Mouse (Mus musculus) bone marrow, adult 2 months (tissue): Measurements from ENCODE around the gene Cct4. TPM values are rescaled to one million over a fixed set of nuclear protein-coding genes. Genes with fewer than 3 reads are reported as not detected.
A peak's percentile ranks its signal among the peaks of the same experiment; 100 is the strongest.

Experiments
- H3K27ac ChIP-seq: fragments of 200-500 bp; 2 replicates; pipeline ENCODE4 v1.5.1; 2012; ENCODE audit warnings: low read depth, mild to moderate bottlenecking, control low read depth, inconsistent platforms, low read length; ENCODE audit not compliant: control insufficient read depth, poor library complexity, insufficient read depth
- H3K4me1 ChIP-seq: fragments of 200-500 bp; 2 replicates; pipeline ENCODE4 v1.6.1; 2011; ENCODE audit warnings: low read length; ENCODE audit not compliant: control insufficient read depth, insufficient read depth
- H3K4me3 ChIP-seq: fragments of 200-500 bp; replicated peaks from 2 replicates; pipeline ENCODE3; 2011; ENCODE audit warnings: mild to moderate bottlenecking, low read depth, low read length, control low read depth; ENCODE audit not compliant: control insufficient read depth
- CTCF ChIP-seq: fragments of 200-500 bp; IDR thresholded peaks from 2 replicates; pipeline ENCODE4 v1.5.1; 2011; ENCODE audit warnings: low read length, control low read depth; ENCODE audit not compliant: control insufficient read depth, insufficient read depth
- POLR2A ChIP-seq: fragments of 200-500 bp; IDR thresholded peaks from 2 replicates; pipeline ENCODE4 v1.6.1; 2011; ENCODE audit warnings: low read depth, mild to moderate bottlenecking, control low read depth, low read length, borderline replicate concordance; ENCODE audit not compliant: control insufficient read depth
- WGBS: fragments of 180-500 bp; shearing (Covaris S2); methylation state at CpG from one replicate; pipeline ENCODE4 v1.1.7; 2018; 5-methylcytosine and 5-hydroxymethylcytosine counted together
- polyA plus RNA-seq: library from polyadenylated mRNA; stranded (reverse); fragments of >200 nt; gene quantifications from 2 replicates; pipeline ENCODE4 v1.2.4, GENCODE M21; 2011; ENCODE audit warnings: low replicate concordance; ENCODE audit not compliant: missing spikeins, insufficient read depth, insufficient read length

Cct4 gene
- polyA plus RNA-seq, 1 experiment, result 121 TPM

DNA sequence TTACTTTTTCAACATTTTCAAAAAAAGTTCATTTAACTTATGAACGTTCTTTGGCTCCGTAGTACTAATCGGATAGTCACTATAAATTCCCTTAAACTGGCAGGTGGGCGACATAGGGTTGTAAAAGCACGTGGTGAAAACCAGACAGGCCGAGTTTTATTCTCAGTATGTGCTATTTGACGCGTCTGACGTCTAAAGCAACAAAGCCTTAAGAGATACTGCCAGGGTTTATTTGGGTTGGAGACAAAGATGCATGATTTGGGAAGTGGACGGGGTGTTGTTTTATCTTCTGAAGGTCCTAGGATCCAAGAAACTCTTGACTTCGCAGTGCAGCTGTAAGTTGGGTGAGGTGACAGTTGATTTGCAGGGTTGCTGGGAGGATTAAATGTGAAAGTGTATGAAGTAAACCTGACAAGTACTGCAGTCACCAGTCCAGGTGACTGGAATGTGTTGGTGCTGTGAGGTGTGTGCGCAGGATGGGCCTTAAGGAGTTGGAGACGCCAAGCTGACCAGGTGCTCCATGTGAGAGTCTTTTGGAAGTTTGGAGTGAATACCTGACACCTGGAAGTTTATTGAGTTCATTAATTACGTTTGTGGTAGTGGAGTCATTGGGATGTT, 1.0 kb downstream of the Cct4 start:
- WGBS, result 9% methylated on average over 14 of the region's 14 CpGs
- H3K27ac ChIP-seq, result no peak overlapping the region
- TF ChIP-seq POLR2A (no peak), CTCF (no peak)
- H3K4me3 ChIP-seq, result peak overlapping the region; percentile 70
- peaks cover 1% of the 10 kb centered on the region; the same call in 1 of the 2 replicates for H3K4me1 ChIP-seq

DNA sequence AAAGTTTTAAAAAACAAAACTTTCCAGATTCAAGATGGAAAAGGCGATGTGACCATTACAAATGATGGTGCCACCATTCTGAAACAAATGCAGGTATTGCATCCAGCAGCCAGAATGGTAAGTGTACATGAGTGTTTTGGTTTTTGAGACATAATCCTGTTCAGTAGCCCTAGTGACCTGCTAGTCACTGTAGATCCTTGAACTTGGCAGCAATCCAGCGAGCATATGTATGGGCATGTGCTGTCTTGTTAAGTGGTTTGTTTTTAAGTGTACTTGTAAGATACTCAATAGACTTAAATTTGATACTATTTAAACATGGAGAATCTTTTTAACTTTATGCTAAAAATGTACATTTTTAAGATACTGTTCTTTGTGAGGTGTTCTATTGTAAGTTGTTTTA, 4.0 kb downstream of the Cct4 start:
- Histone ChIP-seq H3K4me3 (no peak overlapping the region), H3K4me1 (peaks cover 1% of the 10 kb centered on the region; the same call in 1 of the 2 replicates), H3K27ac (no peak overlapping the region)
- 85% methylated on average over 2 of the region's 2 CpGs for WGBS
- TF ChIP-seq POLR2A (no peak), CTCF (no peak)

DNA sequence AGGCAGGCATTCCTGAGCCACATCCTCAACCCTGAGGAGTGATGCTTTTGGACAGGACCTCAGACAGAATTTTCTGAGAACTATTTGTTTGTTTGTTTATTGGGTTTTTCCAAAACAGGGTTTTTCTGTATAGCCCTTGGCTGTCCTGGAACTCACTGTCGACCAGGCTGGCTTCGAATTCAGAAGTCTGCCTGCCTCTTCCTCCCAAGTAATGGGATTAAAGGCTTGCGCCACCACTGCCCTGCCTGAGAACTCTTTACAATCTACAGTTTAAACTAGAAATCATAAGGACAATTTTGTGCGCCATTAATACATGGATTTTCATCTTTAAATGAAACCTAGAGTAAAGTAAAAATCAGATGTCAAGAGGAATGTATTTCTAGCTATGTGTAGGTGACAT, 5.1 kb downstream of the Cct4 start:
- Histone ChIP-seq H3K27ac (no peak overlapping the region), H3K4me3 (no peak overlapping the region), H3K4me1 (peaks cover 1% of the 10 kb centered on the region; the same call in 1 of the 2 replicates)
- TF ChIP-seq CTCF (no peak), POLR2A (no peak)
- WGBS, result 91% methylated on average over 4 of the region's 4 CpGs

DNA sequence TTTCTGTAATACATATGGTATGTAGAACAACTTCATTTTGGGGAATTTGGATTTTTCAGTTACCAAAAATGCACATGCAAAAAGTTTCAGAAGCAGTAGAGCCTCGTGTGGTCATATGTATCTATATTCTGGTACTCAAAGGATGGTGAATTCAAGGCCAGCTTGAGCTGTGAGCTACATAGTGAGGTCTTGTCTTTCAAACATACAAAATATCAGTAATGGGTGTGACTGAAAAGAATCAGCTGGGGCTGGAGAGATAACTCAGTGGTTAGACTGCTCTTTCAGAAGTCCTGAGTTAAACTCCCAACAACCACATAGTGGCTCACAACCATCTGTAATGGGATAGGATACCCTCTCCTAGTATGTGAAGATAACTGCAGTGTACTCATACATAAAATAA, 8.0 kb downstream of the Cct4 start:
- TF ChIP-seq POLR2A, result no peak
- no peak for TF ChIP-seq CTCF
- no peak overlapping the region for H3K27ac ChIP-seq
- no peaks in the 10 kb centered on the region for H3K4me1 ChIP-seq
- WGBS, result 44% methylated on average over 1 of the region's 1 CpGs
- H3K4me3 ChIP-seq, result no peak overlapping the region

DNA sequence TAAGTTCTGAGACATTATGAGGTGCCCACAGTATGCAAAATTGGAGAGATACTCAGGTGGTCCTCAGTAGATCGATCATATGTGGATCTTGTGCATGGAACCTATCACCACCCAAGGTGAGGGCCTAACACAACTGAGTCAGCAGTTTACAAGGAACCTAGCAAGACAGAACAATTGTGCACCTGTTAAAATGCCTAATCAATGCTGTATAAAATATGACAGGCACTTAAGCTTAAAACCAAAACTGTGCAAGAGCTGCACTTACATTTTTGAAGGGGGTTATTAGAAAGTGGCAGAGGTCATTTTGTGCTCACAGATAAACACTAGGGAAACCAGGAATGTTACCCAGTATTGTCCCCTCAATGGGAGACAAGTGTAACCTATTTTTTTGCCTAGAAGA, 15.0 kb downstream of the Cct4 start:
- TF ChIP-seq CTCF, result no peak
- no peak for TF ChIP-seq POLR2A
- H3K4me3 ChIP-seq, result no peak overlapping the region
- WGBS, result 90% methylated on average over 1 of the region's 1 CpGs
- no peak overlapping the region for H3K27ac ChIP-seq
- H3K4me1 ChIP-seq, result no peaks in the 10 kb centered on the region

DNA sequence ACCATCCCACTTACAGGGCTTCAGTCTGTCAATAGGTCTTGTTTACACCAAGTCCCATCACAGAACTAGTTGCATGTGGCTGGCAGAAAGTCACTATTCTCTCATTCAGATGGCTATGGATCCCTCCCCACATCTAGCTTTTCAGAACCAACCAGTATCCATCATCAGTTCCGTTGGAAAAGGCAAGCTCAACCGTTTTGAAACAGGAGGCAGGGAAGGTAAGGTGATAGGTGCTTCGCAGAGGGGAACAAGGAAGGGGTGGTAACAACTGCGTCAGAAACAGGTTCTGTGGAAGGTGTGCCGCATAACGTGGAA, 16.8 kb downstream of the Cct4 start:
- 7% methylated on average over 6 of the region's 6 CpGs for WGBS
- Histone ChIP-seq H3K27ac (peak overlapping the region; percentile 10), H3K4me3 (peak overlapping the region; percentile 36), H3K4me1 (no peaks in the 10 kb centered on the region)
- TF ChIP-seq CTCF (no peak), POLR2A (no peak)

DNA sequence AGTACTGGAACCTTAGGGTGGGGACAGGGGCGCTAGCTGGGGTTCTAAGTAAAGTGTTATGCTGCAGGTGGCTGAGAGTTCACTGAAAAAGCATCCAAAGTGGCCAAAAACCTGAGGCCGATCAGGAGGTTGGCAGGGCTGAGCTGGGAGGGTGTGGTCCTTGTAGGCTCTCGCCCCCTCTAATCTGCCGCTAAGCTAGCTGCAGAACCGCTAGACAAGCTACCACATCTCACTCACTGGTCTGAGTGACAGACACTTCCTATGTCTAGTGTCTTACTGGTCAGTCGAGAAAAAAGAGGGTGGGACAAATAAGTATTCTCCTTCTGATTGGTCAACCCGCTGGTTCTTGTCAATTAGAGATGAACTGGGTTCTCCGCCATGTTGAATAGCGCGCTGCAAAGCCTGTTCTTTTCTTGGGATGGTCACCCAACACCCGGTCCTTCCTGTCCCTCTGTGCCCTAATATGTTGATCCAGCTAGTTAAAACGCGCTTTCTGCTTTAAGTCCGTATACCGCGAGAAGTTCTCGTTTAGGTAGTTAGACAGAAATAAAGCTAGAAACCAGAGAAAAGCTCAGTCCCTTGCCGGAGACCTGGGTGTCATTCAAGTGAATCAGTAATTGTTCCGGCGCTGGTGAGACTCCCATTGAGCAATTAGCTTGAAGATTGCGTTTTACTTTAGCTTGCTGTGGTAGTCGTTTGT, 17.3 kb downstream of the Cct4 start, which contains the start of gene Fam161a:
TSS of gene Fam161a (plus strand) at position 51 of the 700 bp plus-strand sequence.
- WGBS, result under 1% methylated on average over 22 of the region's 22 CpGs
- Histone ChIP-seq H3K4me1 (no peaks in the 10 kb centered on the region), H3K27ac (peak within 1 kb of the TSS; percentile 70), H3K4me3 (peak within 1 kb of the TSS; percentile 83)
- TF ChIP-seq POLR2A, result no peak
- no peak for TF ChIP-seq CTCF

DNA sequence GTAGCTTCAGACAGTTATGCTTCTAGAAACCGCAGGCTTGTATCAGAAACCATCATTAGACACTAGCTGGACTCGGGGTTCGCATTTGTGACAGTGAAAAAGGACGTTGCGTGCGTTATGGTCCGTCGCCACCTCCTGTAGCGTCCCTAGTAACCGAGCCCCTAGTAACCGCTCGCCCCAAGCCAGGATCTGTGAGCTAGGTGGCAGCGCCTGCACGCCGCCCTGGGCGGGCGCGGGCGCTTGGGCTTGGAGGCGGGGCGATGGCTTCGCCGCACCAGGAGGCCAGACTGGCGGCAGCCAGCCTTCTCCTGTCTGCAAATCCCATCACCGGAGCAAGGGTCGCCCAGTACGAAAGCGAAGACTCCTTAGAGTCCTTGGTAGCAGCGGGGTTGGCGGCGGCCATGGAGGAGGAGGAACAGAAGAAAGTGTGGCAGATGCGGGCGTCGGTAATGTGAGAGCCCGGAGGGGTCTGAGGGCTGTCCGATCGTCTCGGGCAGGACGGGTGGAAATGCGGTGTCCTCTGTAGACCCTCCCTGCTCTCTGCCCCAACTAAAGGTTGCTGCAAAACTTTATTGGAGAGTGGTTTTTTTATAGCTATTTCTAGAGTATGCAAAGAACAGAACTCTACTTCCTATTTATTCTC, 18.0 kb downstream of the Cct4 start:
- Histone ChIP-seq H3K27ac (peak overlapping the region; percentile 70), H3K4me1 (no peaks in the 10 kb centered on the region), H3K4me3 (peak overlapping the region; percentile 83)
- under 1% methylated on average over 40 of the region's 40 CpGs for whole genome bisulfite sequencing
- TF ChIP-seq POLR2A (peak; percentile 74; the same call in 1 of the 2 replicates), CTCF (no peak)

DNA sequence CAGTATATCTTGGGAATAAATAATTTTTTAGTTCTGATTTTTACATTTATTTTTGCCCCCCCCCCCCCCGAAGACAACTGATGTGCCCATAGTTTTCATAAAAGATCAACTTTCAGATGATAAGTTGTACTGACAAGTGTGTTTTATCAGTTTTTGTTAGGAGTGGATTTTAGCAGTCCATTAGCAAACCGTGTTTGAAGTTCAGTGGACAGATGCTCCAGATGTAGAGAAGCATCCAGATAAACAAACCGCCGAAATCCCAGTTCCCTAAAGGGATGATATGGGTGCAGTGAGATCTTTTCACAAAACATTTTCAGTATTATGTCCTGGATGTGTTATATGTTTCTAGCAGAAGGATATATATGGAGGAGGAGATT, 18.5 kb downstream of the Cct4 start:
- TF ChIP-seq POLR2A (no peak), CTCF (no peak)
- WGBS, result 30% methylated on average over 4 of the region's 4 CpGs
- Histone ChIP-seq H3K27ac (no peak overlapping the region), H3K4me3 (no peak overlapping the region), H3K4me1 (no peaks in the 10 kb centered on the region)
